Mouse (Mus musculus) urinary bladder, postnatal 36 days (tissue): ENCODE measurements at regions not wholly inside any gene's neighbourhood (a gene's known extent, or its start where the extent isn't known, plus 50 kb on each side); places are given as distances from the start of the nearest gene placed in this dataset.

Source experiments
- DNase-seq, 2 experiments: peaks; one replicate each; pipeline ENCODE4 v3.0.0; 2022; ENCODE audit warnings: low spot score in 2 of 2, mixed read lengths in 1 of 2

DNA sequence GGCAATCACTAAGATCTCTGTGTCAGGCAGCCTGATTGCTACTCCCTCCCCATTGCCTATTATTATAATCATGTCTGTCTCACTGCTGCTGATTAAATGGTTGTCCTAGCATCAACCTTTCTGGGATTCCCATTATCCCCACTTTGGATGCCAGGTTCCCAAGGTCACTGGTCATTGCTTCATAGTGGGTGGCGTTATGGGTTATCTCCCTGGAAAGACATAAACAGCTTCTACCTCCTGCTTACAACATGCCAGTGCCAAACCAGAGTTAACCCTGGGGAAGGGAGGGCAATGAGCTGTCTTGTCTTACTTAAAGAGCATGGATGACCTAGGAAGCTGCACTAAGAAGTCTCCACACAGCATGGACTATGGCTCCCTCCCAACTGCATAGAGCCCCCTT is 136.9 kb downstream of the Uaca start:
- no peak for DNase-seq

GRCm38 (mm10) chr9:60936937-60937336 is 142.6 kb downstream of the Uaca start:
- no peak for DNase-seq

GRCm38 (mm10) chr9:60939858-60940804 is 145.8 kb downstream of the Uaca start:
- DNase-seq = peak; percentile 67 to 76

DNA sequence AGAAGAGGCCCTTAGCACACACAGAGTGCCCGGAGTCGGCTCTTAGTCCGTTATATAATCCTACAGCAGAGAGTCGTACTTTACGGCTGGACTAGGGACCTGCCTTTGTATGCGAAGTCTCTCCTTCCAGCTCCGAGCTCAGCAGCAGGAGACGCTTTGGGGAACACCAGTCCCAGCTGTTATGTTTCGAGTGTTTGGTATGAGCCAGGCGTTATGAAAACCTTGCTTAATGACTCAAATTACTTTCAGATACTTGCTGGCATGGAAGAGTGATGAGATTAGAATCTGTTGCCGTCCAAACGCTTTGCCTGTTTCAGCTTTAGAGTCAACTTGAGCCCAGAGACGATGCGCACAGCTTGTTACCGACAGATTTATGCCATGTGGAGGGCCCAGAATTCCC is 153.0 kb downstream of the Uaca start:
- no peak for DNase-seq

DNA sequence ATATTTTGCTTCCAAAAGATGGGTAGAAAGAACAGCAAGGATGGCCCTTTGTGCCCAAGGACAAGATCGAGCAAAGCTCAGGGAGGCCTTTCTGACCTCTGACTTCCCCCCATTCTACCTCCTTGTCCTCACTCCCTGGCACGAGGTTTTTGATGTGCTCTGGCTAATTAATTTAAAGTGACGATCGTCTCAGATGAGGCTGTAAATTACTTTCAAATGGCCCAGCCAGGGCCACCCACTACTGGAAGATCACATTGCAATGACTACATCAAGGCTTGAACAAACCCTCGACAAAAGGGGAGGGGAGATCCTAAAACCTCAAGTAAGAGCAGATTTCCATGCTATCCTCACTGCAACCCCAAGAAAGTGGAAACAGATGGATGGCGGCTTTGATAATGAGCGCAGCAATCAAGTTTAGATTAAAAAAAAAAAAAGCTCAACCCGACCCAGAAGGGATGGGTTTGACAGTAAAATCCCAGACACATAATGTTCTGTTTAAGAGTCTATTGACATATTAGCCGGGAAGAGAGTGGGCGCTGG is 154.3 kb downstream of the Uaca start:
- DNase-seq = no peak

- no peak for DNase-seq
These were observed 155.8 kb downstream of the Uaca start for GRCm38 (mm10) chr9:60950161-60950560.

DNA sequence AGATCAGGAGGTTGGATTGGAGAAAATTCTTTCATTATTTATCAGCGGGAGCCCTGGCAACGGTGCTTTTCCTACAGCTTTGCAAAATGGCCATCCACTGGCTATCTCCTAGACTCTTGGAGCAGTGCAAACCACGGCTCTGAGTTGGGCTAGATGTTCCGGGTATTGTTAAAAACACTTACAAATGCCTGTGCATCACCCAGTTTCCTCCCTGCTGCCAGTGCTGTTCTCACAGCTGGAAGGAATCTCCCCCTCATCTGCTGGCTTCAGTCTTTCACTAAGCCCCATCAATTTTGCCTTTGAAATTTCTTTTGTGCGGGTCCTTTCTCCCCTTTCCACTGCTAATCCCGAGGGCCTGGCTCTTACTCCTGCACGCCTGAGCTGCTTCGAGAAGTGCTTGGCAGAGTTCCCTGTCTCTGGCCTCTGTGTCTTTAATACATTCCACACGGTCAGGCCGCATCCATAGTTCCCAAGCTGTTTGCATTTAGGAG is 156.8 kb downstream of the Uaca start:
- no peak for DNase-seq

- DNase-seq = no peak
These were observed 163.1 kb downstream of the Uaca start for GRCm38 (mm10) chr9:60957438-60957837.

DNA sequence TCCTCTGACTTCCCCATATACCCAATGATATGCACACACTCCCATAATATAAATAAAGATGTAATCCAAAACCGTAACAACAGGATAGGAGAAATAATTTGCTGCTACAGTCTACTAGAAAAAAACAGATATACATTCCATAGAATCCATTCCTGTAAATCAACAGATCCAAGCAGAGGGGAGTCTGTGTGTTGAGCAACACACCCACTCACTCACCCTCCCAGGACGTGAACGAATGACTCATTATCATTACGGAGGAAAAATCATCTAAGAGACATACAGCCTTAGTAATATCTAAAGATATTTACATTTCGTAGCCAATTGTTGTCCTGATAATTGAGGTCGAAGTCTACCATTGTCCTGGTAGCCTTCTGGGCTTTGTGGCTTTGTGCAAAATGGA is 165.2 kb downstream of the Uaca start:
- no peak for DNase-seq

- no peak for DNase-seq
These were observed 167.7 kb downstream of the Uaca start for GRCm38 (mm10) chr9:60962086-60962485.

- no peak for DNase-seq
These were observed 171.3 kb downstream of the Uaca start for GRCm38 (mm10) chr9:60965641-60966040.

DNA sequence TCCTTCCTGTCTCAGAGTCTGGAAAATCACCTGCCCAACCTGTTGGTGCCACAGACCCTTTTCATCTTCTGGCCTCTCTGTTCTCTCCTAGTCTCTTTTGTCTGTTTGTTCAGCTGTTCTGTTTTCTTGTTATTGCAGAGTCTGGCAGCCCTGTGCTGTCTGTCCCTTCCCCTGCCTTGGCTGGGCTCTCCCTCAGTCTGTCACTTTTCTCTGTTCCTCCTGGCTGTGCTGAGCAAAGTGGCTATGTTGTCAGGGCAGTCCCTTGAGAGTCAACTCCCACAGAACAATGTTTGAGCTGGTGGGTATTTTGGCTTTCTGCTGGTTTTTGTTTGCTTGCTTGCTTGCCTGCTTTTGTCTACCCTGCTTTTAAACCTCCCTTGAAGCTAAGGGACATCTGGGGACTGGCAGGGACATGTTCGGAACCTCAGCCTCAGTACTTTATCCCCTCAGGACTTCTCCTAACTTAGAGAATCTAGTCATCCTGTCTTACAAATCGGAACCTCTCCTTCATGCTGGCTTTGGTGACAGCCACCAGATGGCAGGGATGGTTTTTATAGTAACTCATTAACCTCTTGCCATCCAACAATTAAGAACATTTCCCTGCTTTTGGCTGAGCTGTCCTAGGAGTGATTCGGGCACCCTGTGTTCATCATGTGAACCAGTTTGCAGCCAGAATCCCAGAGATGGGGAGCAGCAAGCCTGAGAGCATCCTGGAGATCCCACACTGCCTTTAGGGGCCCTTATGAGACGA is 174.1 kb downstream of the Uaca start:
- DNase-seq = no peak

DNA sequence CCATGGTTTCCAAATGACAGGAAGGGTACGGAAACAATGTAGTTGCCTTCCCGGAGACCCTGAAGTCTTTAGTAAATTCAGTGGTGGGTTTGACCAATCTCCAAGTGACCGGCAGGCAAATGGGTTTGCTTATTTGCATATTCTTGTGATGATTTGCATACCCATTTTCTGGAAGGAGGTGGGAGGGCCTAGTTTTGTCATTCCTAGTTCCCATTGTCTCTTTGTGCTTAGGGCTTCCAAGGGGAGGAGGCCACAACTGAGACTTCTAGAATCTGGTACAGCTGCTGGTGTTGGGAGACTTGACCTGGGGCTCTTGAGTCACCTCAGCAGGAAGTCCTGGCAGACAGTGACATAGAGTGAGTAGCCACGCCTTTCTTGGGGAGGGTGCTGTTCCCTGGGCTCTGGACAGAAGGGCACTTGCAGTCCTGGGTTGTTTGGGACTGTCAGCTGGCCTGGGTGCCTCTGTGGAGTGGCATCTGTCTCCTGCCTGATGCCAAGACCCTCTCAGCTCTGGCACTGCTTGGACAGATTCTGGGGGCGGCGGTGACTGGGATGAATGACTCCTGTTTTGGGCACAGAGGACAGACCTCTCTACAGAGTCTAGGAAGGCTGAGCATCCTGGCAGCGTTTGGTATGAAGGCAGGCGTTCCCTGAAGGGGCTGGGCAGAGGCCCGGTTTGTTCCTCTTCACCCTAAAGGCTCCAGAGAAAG is 178.0 kb downstream of the Uaca start:
- no peak for DNase-seq

DNA sequence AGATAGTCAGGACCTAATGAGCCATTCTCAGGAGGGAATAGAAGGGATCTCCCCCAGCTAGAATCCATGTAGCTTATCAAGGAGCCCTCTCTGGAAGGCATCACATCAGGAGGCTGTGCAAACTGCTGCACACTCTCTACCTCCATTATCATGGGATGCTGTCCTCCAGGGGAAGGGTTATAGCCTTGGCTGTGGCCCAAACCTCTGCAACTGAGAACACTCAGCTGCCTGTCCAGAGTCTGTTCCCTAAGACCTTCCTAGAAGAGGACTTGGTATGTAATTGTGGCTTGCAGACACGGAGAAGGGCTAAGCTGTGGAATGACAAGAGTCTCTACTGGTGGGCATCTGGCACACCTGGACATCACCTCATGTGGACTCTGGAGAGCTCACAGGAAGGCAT is 180.2 kb downstream of the Uaca start:
- DNase-seq = no peak

DNA sequence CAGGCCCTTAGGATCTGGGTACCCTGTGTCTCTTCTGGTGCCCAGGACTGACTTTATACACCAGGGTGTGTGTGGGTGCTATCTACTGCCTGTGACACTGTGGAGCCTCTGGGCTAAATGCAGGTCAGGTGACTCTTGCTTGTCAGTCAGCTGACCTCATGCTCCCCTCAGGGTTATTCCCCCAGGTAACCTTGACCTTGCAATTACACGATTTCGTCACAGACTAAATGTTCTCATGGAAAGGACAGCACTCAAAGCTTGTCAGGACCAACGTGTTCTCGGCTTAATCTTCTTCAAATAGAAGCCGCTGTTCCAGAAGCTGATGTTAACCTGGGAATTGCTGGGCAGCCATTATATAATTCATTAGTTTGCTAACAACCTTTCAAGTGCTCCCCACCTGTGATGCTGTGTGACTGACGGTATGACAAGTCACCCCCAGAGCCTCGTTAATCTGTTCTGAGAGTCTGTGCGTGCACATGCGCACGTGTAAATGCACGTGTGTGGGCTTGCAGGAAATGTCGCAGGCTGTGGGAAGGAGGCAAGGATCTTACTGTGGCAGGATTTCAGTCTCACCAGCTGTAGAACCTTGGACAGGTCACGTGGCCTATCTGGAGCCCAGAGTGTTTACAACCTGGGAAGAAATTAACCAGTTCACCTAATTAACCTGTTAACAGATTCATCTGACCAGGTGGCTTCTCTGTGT is 188.2 kb downstream of the Uaca start:
- peak in 1 of 2 experiments; percentile 6 for DNase-seq

DNA sequence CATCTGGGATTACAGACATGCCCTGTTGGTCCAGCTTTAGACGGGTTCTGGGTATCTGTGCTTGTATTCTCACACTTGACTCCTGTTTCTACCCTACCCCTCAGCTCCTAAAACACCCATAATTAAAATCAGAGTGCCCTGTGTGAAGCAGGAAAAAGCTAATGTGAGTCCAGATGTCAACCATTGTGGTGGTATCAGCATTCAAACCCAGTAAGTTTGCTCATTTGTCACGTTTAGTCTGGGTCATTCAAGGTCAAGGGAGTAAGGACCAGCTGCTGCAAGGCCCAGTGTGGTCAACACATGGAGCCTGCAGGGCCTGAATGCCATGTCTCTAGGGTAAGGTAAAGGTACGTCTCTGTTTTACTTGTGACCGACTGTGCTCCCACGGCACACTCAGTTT is 188.9 kb downstream of the Uaca start:
- no peak for DNase-seq

GRCm38 (mm10) chr9:60988113-60988512 is 193.8 kb downstream of the Uaca start:
- no peak for DNase-seq

GRCm38 (mm10) chr9:60989670-60990391 is 195.5 kb downstream of the Uaca start:
- peak in 1 of 2 experiments; percentile 10 for DNase-seq

DNA sequence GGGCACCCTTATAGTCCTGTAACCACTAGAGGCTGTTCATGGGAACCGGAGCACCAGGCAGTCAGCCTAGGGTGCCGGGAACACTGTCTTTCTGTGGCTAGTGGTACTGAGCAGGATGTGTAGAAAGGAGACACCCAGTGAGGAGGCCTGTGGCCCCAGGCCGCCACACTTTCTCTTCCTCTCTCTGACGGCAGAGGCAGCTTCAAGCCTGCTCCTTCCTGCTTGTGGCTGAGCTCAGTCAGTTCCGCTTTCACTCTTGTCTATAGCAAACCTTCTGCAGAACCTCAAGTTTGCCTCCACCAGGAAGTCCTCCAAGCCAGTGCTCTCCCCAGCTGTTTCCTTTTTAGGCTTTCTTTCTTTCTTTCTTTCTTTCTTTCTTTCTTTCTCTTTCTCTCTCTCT is 197.2 kb downstream of the Uaca start:
- no peak for DNase-seq

GRCm38 (mm10) chr9:60993661-60994060 is 199.3 kb downstream of the Uaca start:
- DNase-seq = no peak
